Mouse (Mus musculus) bone marrow, adult 2 months (tissue): ENCODE results near the gene Erbb2.

Experiments used
- CTCF ChIP-seq: fragments of 200-500 bp; IDR thresholded peaks from 2 replicates; pipeline ENCODE4 v1.5.1; 2011; ENCODE audit warnings: low read length, control low read depth; ENCODE audit not compliant: control insufficient read depth, insufficient read depth
- POLR2A ChIP-seq: fragments of 200-500 bp; IDR thresholded peaks from 2 replicates; pipeline ENCODE4 v1.6.1; 2011; ENCODE audit warnings: low read depth, mild to moderate bottlenecking, control low read depth, low read length, borderline replicate concordance; ENCODE audit not compliant: control insufficient read depth

GRCm38 (mm10) chr11:98397946-98398345, 14.3 kb upstream of the Erbb2 start:
- TF ChIP-seq CTCF, result no peak
- TF ChIP-seq POLR2A, result no peak
